Mouse (Mus musculus) liver, adult 2 months (tissue): ENCODE results near the gene Ikzf5. TPM values are rescaled to one million over a fixed set of nuclear protein-coding genes. Genes with fewer than 3 reads are reported as not detected.
A peak's percentile ranks its signal among the peaks of the same experiment; 100 is the strongest.
"Not testable (repeated sequence)": the region's sequence is repeated elsewhere in the genome, so short reads cannot be mapped to it uniquely, and the experiment has no call there.

Source experiments
- DNase-seq: peaks from one replicate; pipeline ENCODE4 v3.0.0-alpha.2; 2011; ENCODE audit warnings: low read depth, low spot score; ENCODE audit errors: extremely low read depth
- H3K27ac ChIP-seq: fragments of 200-500 bp; replicated peaks from 2 replicates; pipeline ENCODE4 v1.5.1; 2012; ENCODE audit warnings: low read depth, mild to moderate bottlenecking, control low read depth, inconsistent platforms, low read length; ENCODE audit not compliant: insufficient read depth
- H3K27me3 ChIP-seq: fragments of 200-500 bp; 2 replicates; pipeline ENCODE4 v1.6.1; 2012; ENCODE audit warnings: mild to moderate bottlenecking, moderate library complexity, low read length, inconsistent platforms; ENCODE audit not compliant: control insufficient read depth, insufficient read depth
- H3K36me3 ChIP-seq: fragments of 200-500 bp; 2 replicates; pipeline ENCODE4 v1.6.1; 2012; ENCODE audit warnings: low read length, inconsistent platforms; ENCODE audit not compliant: control insufficient read depth, insufficient read depth
- H3K4me1 ChIP-seq: fragments of 200-500 bp; 2 replicates; pipeline ENCODE4 v1.6.1; 2011; ENCODE audit warnings: low read length; ENCODE audit not compliant: control insufficient read depth, insufficient read depth
- H3K4me3 ChIP-seq: fragments of 200-500 bp; 2 replicates; pipeline ENCODE4 v1.5.1; 2011; ENCODE audit warnings: low read depth, mild to moderate bottlenecking, control low read depth, low read length, moderate library complexity; ENCODE audit not compliant: insufficient read depth
- H3K79me2 ChIP-seq: fragments of 200-500 bp; 2 replicates; pipeline ENCODE4 v1.6.1; 2012; ENCODE audit warnings: inconsistent platforms, mild to moderate bottlenecking, low read length, moderate library complexity; ENCODE audit not compliant: control insufficient read depth, insufficient read depth
- H3K9ac ChIP-seq: fragments of 200-500 bp; 2 replicates; pipeline ENCODE4 v1.6.1; 2012; ENCODE audit warnings: low read depth, mild to moderate bottlenecking, control low read depth, inconsistent platforms, low read length
- CTCF ChIP-seq: fragments of 200-500 bp; IDR thresholded peaks from 2 replicates; pipeline ENCODE4 v1.5.1; 2011; ENCODE audit warnings: low read depth, low read length, control low read depth
- POLR2A ChIP-seq: fragments of 200-500 bp; IDR thresholded peaks from 2 replicates; pipeline ENCODE4 v1.6.1; 2011; ENCODE audit warnings: low read length, control low read depth; ENCODE audit not compliant: insufficient read depth; ENCODE audit errors: extremely low read depth
- WGBS: fragments of 180-500 bp; shearing (Covaris S2); methylation state at CpG from one replicate; pipeline ENCODE4 v1.1.7; 2018; 5-methylcytosine and 5-hydroxymethylcytosine counted together
- polyA plus RNA-seq: library from polyadenylated mRNA; depleted of rRNA; stranded (reverse); fragments of >200 nt; gene quantifications from 2 replicates; pipeline ENCODE4 v1.2.3, GENCODE M21; 2012
- total RNA-seq: library from RNA; depleted of rRNA; stranded (reverse); fragments of >200 nt; gene quantifications from 2 replicates; pipeline ENCODE4 v1.2.3, GENCODE M21; 2014

Ikzf5 gene
- total and polyA plus RNA-seq, 2 experiments: 3.4 to 4.9 TPM

DNA sequence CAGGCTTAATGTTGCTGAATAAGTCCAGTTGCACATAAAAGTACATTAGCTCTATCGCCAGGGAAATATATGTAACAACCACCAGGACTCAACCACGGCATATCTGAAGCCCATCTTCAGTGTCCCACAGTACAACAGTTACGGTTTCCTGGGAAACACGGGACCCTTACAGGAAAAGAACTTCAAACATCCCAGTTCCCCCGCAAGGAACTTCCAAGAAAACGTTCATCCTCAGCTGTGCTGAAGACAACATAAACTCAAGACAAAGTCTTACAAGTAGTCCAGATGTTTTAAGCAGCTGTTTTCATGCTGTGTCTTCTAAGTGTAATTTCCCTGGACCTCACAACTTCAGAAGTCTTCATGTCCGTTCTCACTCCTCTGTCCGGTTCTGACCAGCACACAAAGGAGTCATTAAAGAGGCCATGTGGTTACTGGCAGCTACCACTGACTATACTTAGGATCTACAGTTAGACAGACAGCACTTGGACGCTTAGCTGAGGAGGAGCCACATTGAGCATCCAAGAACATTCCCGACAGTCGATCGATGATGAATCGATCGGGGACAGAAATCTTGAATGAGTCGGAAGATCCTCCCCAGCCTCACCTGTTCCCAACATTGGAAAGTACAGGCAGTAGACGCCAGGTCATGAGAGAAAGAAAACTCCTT, 867 bp downstream of the Ikzf5 start:
- no peaks in the 10 kb centered on the region for H3K27me3 ChIP-seq
- peak overlapping the region; percentile 65; the same call in 1 of the 2 replicates for H3K27ac ChIP-seq
- peaks cover 12% of the 10 kb centered on the region for H3K4me1 ChIP-seq
- H3K79me2 ChIP-seq: peaks cover 18% of the 10 kb centered on the region
- H3K4me3 ChIP-seq: peak overlapping the region; percentile 81
- no peaks in the 10 kb centered on the region for H3K36me3 ChIP-seq
- TF ChIP-seq CTCF (no peak), POLR2A (no peak)
- 11% methylated on average over 16 of the region's 16 CpGs for WGBS
- peak overlapping the region; percentile 95 for H3K9ac ChIP-seq
- DNase-seq: peak; percentile 56

DNA sequence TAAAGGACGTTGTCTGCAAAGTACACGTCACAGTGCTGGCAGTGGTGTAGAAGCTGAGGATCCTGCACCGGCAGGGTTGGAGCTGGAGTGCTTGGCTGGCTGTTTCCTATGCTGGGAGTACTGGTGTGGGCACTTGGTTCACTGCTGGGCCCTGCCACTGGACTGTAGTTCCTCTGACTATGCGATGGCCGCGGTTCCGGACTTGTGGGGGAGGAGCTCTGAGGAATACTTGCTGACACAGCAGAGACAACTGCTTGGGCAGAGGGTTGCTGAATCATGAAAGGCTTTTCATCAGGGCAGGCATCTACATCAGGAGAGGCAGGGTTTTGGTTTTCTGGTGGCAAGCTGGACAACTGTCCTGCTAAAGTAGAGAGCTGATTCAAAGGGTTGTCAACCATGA, 18.6 kb downstream of the Ikzf5 start:
- H3K9ac ChIP-seq, H3K4me3 ChIP-seq, H3K27me3 ChIP-seq, H3K79me2 ChIP-seq, H3K4me1 ChIP-seq, H3K27ac ChIP-seq, DNase-seq: not testable (repeated sequence)
- 83% methylated on average over 7 of the region's 7 CpGs for WGBS
- H3K36me3 ChIP-seq: peaks cover 34% of the 10 kb centered on the region

DNA sequence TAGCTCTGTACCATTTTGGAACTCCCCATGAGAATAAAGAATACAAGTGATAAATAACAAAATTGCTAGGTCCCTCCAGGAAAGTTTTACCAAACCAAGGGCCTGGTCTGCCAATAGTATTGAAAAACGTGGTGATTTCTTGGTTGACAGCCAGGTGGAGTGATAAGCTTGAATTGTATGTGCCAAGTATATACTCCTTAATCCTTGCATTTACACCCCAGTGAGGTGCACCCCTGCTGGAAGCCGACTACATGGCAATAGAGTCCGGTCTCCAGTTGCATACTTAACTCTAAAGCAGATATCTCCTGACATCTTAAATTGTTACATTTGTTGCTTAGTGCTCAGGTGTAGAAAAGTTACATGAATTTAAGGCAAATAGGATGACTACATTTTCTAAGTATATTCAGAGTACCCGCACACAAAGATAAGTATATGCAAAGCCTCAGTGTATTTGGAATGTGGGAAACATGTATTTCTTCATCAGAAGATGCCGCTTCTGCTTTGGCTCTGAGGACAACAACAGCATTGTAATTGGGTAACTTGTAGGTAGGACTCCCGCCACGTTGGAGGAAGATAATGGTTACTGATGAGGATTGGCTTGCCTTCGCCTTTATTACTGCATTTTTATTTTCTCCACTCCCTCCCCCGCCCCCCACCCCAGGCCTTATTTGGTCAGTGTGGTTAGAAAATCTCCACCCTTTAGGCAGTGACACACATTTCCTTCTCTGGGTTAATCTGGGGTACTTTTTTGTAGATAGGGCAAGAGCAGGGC, 38.3 kb downstream of the Ikzf5 start:
- WGBS: 77% methylated on average over 9 of the region's 9 CpGs
- no peaks in the 10 kb centered on the region for H3K27me3 ChIP-seq
- DNase-seq: peak; percentile 30
- H3K27ac ChIP-seq: no peak overlapping the region
- H3K4me3 ChIP-seq: no peak overlapping the region
- H3K9ac ChIP-seq: no peak overlapping the region
- TF ChIP-seq POLR2A (no peak), CTCF (no peak)
- H3K79me2 ChIP-seq: peaks cover 4% of the 10 kb centered on the region; the same call in 1 of the 2 replicates
- H3K4me1 ChIP-seq: peaks cover 3% of the 10 kb centered on the region; the same call in 1 of the 2 replicates
- H3K36me3 ChIP-seq: peaks cover 1% of the 10 kb centered on the region; the same call in 1 of the 2 replicates

GRCm38 (mm10) chr7:131371470-131371860, 38.9 kb downstream of the Ikzf5 start:
- no peak for DNase-seq
- Histone ChIP-seq H3K36me3 (peaks cover 1% of the 10 kb centered on the region; the same call in 1 of the 2 replicates), H3K27ac (peak overlapping the region; percentile 62), H3K27me3 (no peaks in the 10 kb centered on the region), H3K9ac (peak overlapping the region; percentile 80), H3K79me2 (peaks cover 4% of the 10 kb centered on the region; the same call in 1 of the 2 replicates), H3K4me3 (peak overlapping the region; percentile 68), H3K4me1 (peaks cover 3% of the 10 kb centered on the region; the same call in 1 of the 2 replicates)
- TF ChIP-seq CTCF (no peak), POLR2A (no peak)
- WGBS: 7% methylated on average over 9 of the region's 9 CpGs

DNA sequence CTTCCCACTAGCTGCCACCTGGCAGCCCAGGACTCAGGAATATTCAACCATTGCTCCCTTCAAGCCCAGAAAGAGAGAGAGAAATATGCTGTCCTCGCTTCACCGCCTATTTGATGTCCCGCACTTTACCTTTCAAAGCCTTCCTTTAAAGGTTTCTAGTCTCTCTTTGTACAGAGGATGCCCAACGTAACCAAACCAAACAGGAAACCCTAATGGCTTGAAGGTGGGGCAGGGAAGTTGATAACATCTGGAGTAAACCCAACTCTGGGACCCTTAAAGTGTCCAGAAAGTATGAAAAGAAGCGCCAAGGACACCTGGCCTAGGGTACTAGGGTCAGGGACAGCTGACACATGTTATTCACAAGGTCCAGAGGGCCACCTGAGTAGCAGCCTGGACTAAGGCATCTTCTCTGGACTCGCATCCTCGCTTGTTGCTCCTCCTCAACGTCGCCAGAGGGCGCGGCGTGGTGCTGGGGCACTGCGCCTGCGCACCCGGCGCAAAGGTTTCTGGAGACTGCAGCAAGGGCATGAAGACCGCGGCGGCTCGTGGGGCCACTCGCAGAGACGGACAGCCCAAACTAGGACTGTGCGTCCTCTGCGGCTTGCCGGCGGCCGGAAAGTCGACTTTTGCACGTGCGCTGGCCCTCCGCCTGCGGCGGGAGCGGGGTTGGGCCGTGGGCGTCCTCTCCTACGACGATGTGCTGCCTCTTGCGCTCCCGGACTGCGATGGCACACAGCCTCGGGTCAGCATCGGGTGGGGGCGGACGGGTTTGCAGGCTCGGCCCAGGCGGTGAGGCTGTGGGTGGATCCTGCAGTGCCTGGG, 39.5 kb downstream of the Ikzf5 start, which contains the start of gene Pstk:
TSS of gene Pstk (plus strand) at position 494 of the 822 bp plus-strand sequence.
- peak; percentile 90 for TF ChIP-seq CTCF
- TF ChIP-seq POLR2A: peak; percentile 83; the same call in 1 of the 2 replicates
- Histone ChIP-seq H3K9ac (peak within 1 kb of the TSS; percentile 80), H3K27me3 (no peaks in the 10 kb centered on the region), H3K4me3 (peak within 1 kb of the TSS; percentile 68), H3K36me3 (peaks cover 1% of the 10 kb centered on the region; the same call in 1 of the 2 replicates), H3K27ac (peak within 1 kb of the TSS; percentile 62), H3K79me2 (peaks cover 4% of the 10 kb centered on the region; the same call in 1 of the 2 replicates), H3K4me1 (peaks cover 3% of the 10 kb centered on the region; the same call in 1 of the 2 replicates)
- peak; percentile 80 for DNase-seq
- WGBS: 5% methylated on average over 47 of the region's 47 CpGs
